Mouse (Mus musculus): Measurements from ENCODE around the gene Sik3.

Gene Sik3

GRCm38 (mm10) chr9:46198461-46198860 lies 185.8 kb downstream of the Sik3 start:
- no peak for TF ChIP-seq GATA4 (IDR thresholded peaks at IDR 0.05; ENCODE audit: insufficient replicate concordance, low read length)

GRCm38 (mm10) chr9:46198936-46199335 lies 186.3 kb downstream of the Sik3 start:
- TF ChIP-seq GATA4 (IDR thresholded peaks at IDR 0.05; ENCODE audit: insufficient replicate concordance, low read length) = no peak

GRCm38 (mm10) chr9:46199609-46200008 lies 187.0 kb downstream of the Sik3 start:
- TF ChIP-seq GATA4 (IDR thresholded peaks at IDR 0.05; ENCODE audit: insufficient replicate concordance, low read length) = peak; percentile 62; the same call in 1 of the 2 replicates

GRCm38 (mm10) chr9:46206834-46207500 lies 194.3 kb downstream of the Sik3 start:
- no peak for TF ChIP-seq GATA4 (IDR thresholded peaks at IDR 0.05; ENCODE audit: insufficient replicate concordance, low read length)

- TF ChIP-seq GATA4 (IDR thresholded peaks at IDR 0.05; ENCODE audit: insufficient replicate concordance, low read length) = no peak
Observed at GRCm38 (mm10) chr9:46207501-46207869, 194.9 kb downstream of the Sik3 start.

- no peak for TF ChIP-seq GATA4 (IDR thresholded peaks at IDR 0.05; ENCODE audit: insufficient replicate concordance, low read length)
Observed at GRCm38 (mm10) chr9:46208401-46208974, 195.9 kb downstream of the Sik3 start.

- TF ChIP-seq GATA4 (IDR thresholded peaks at IDR 0.05; ENCODE audit: insufficient replicate concordance, low read length) = no peak
Observed at GRCm38 (mm10) chr9:46210473-46210872, 197.9 kb downstream of the Sik3 start.

GRCm38 (mm10) chr9:46214276-46214675 lies 201.7 kb downstream of the Sik3 start:
- TF ChIP-seq GATA4 (IDR thresholded peaks at IDR 0.05; ENCODE audit: insufficient replicate concordance, low read length) = no peak

- TF ChIP-seq GATA4 (IDR thresholded peaks at IDR 0.05; ENCODE audit: insufficient replicate concordance, low read length) = no peak
Observed at GRCm38 (mm10) chr9:46214946-46215337, 202.3 kb downstream of the Sik3 start.

- TF ChIP-seq GATA4 (IDR thresholded peaks at IDR 0.05; ENCODE audit: insufficient replicate concordance, low read length) = no peak
Observed at GRCm38 (mm10) chr9:46215338-46216322, 203.0 kb downstream of the Sik3 start.

- peak; percentile 63; the same call in 1 of the 2 replicates for TF ChIP-seq GATA4 (IDR thresholded peaks at IDR 0.05; ENCODE audit: insufficient replicate concordance, low read length)
Observed at GRCm38 (mm10) chr9:46216744-46217470, 204.3 kb downstream of the Sik3 start.

- TF ChIP-seq GATA4 (IDR thresholded peaks at IDR 0.05; ENCODE audit: insufficient replicate concordance, low read length) = no peak
Observed at GRCm38 (mm10) chr9:46218176-46218575, 205.6 kb downstream of the Sik3 start.

- no peak for TF ChIP-seq GATA4 (IDR thresholded peaks at IDR 0.05; ENCODE audit: insufficient replicate concordance, low read length)
Observed at GRCm38 (mm10) chr9:46223090-46223489, 210.5 kb downstream of the Sik3 start.

- TF ChIP-seq GATA4 (IDR thresholded peaks at IDR 0.05; ENCODE audit: insufficient replicate concordance, low read length) = no peak
Observed at GRCm38 (mm10) chr9:46224101-46224500, 211.5 kb downstream of the Sik3 start.

Data from liver, adult (tissue).